Mouse (Mus musculus): ENCODE measurements around the gene Ndufc1.

Ndufc1 gene

GRCm38 (mm10) chr3:51368011-51368410, 40.8 kb downstream of the Ndufc1 start:
- in situ Hi-C loops (cut with MseI, MboI) = no loop called here

GRCm38 (mm10) chr3:51366926-51367325, 41.9 kb downstream of the Ndufc1 start:
- in situ Hi-C loops (cut with MseI, MboI) = no loop called here

GRCm38 (mm10) chr3:51365517-51365882, 43.3 kb downstream of the Ndufc1 start:
- in situ Hi-C loops (cut with MseI, MboI) = no loop called here

- in situ Hi-C loops (cut with MseI, MboI) = no loop called here
These were observed 43.9 kb downstream of the Ndufc1 start for GRCm38 (mm10) chr3:51364703-51365516.

- in situ Hi-C loops (cut with MseI, MboI) = no loop called here
These were observed 47.7 kb downstream of the Ndufc1 start for GRCm38 (mm10) chr3:51361066-51361465.

GRCm38 (mm10) chr3:51359558-51360307, 49.1 kb downstream of the Ndufc1 start:
- in situ Hi-C loops (cut with MseI, MboI) = loop anchor here in 1 of 2 experiments (10.0 kb wide), 1 partner anchor 125 kb away; no protein-coding TSS in a partner anchor

GRCm38 (mm10) chr3:51358660-51359557, 49.9 kb downstream of the Ndufc1 start:
- in situ Hi-C loops (cut with MseI, MboI) = loop anchor here in 1 of 2 experiments (10.0 kb wide), 1 partner anchor 124 kb away; no protein-coding TSS in a partner anchor

GRCm38 (mm10) chr3:51358181-51358580, 50.6 kb downstream of the Ndufc1 start:
- in situ Hi-C loops (cut with MseI, MboI) = loop anchor here in 1 of 2 experiments (10.0 kb wide), 1 partner anchor 123 kb away; no protein-coding TSS in a partner anchor

GRCm38 (mm10) chr3:51357624-51358023, 51.2 kb downstream of the Ndufc1 start:
- in situ Hi-C loops (cut with MseI, MboI) = loop anchor here in 1 of 2 experiments (10.0 kb wide), 1 partner anchor 123 kb away; no protein-coding TSS in a partner anchor

GRCm38 (mm10) chr3:51357078-51357477, 51.7 kb downstream of the Ndufc1 start:
- in situ Hi-C loops (cut with MseI, MboI) = loop anchor here in 1 of 2 experiments (10.0 kb wide), 1 partner anchor 122 kb away; no protein-coding TSS in a partner anchor

- in situ Hi-C loops (cut with MseI, MboI) = loop anchor here in 1 of 2 experiments (10.0 kb wide), 1 partner anchor 120 kb away; no protein-coding TSS in a partner anchor
These were observed 53.8 kb downstream of the Ndufc1 start for GRCm38 (mm10) chr3:51354956-51355355.
